Mouse (Mus musculus) stomach, postnatal 0 days (tissue): ENCODE data around the gene Cers6.

Experiments
- CTCF ChIP-seq: IDR thresholded peaks from 2 replicates; pipeline ENCODE4 v1.5.1; 2016; ENCODE audit warnings: antibody characterized with exemption, low read depth, mild to moderate bottlenecking, moderate library complexity
- EP300 ChIP-seq: optimal IDR thresholded peaks from 2 replicates; pipeline ENCODE3; 2016; ENCODE audit warnings: antibody characterized with exemption

DNA sequence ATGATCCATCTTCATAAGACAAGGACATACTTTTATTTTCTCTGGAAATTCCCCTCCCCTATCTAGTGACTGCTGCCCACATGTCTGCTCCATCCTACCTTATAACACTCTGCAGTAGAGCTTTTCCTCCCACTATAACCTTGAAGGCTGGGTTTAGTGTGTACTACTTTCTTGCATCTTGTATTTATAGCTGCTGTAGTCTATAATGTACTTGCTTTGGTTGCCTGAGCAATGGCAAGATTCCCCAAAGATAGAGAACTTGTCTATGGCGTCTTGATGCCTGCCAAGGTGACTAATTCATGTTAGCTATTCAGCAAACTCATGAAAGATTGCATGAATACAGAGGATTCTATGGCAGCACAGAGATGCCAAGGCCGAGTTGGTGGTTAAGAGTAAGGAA, 176.1 kb downstream of the Cers6 start:
- no peak for TF ChIP-seq CTCF
- no peak for TF ChIP-seq EP300
